Mouse (Mus musculus): ENCODE measurements around the gene Piwil1.
A peak's percentile ranks its signal among the peaks of the same experiment; 100 is the strongest.

- TF ChIP-seq CTCF (IDR thresholded peaks at IDR 0.05; ENCODE audit: low read depth, low read length), result peak; percentile 86
- TF ChIP-seq POLR2A (IDR thresholded peaks at IDR 0.05; ENCODE audit: insufficient read depth, low read length), result no peak
- no peak for TF ChIP-seq EP300 (IDR thresholded peaks at IDR 0.05; ENCODE audit: insufficient read depth, low read depth, low read length)
These were observed 20.9 kb upstream of the Piwil1 start for GRCm38 (mm10) chr5:128681456-128681855.

All from ES-Bruce4 (cell line).